Mouse (Mus musculus) urinary bladder, postnatal 36 days (tissue): ENCODE data around the gene Tmem132b.

Experiments used
- DNase-seq, 2 experiments: peaks; one replicate each; pipeline ENCODE4 v3.0.0; 2022; ENCODE audit warnings: low spot score in 2 of 2, mixed read lengths in 1 of 2

Gene Tmem132b

GRCm38 (mm10) chr5:125515006-125515405 is 16.6 kb upstream of the Tmem132b start:
- DNase-seq, result no peak

- no peak for DNase-seq
Measured at GRCm38 (mm10) chr5:125518640-125519039, 12.9 kb upstream of the Tmem132b start.

- DNase-seq, result no peak
Measured at GRCm38 (mm10) chr5:125520930-125521590, 10.5 kb upstream of the Tmem132b start.

- DNase-seq, result no peak
Measured at GRCm38 (mm10) chr5:125523361-125523760, 8.2 kb upstream of the Tmem132b start.

- DNase-seq, result no peak
Measured at GRCm38 (mm10) chr5:125525516-125525915, 6.1 kb upstream of the Tmem132b start.

GRCm38 (mm10) chr5:125526464-125526863 is 5.1 kb upstream of the Tmem132b start:
- DNase-seq, result no peak

- peak; percentile 57 to 58 for DNase-seq
Measured at GRCm38 (mm10) chr5:125529109-125529508, 2.5 kb upstream of the Tmem132b start.

GRCm38 (mm10) chr5:125532191-125532544 is 594 bp downstream of the Tmem132b start:
- no peak for DNase-seq

GRCm38 (mm10) chr5:125532545-125533224 is 1.1 kb downstream of the Tmem132b start:
- DNase-seq, result no peak

- DNase-seq, result no peak
Measured at GRCm38 (mm10) chr5:125533225-125533900, 1.8 kb downstream of the Tmem132b start.

- no peak for DNase-seq
Measured at GRCm38 (mm10) chr5:125534168-125534610, 2.6 kb downstream of the Tmem132b start.

- DNase-seq, result no peak
Measured at GRCm38 (mm10) chr5:125534611-125535324, 3.2 kb downstream of the Tmem132b start.

GRCm38 (mm10) chr5:125545090-125545489 is 13.5 kb downstream of the Tmem132b start:
- DNase-seq, result no peak

GRCm38 (mm10) chr5:125546293-125546692 is 14.7 kb downstream of the Tmem132b start:
- DNase-seq, result no peak

- no peak for DNase-seq
Measured at GRCm38 (mm10) chr5:125549750-125550489, 18.3 kb downstream of the Tmem132b start.

- DNase-seq, result no peak
Measured at GRCm38 (mm10) chr5:125555732-125556131, 24.2 kb downstream of the Tmem132b start.

- DNase-seq, result no peak
Measured at GRCm38 (mm10) chr5:125563492-125563891, 31.9 kb downstream of the Tmem132b start.

- no peak for DNase-seq
Measured at GRCm38 (mm10) chr5:125565725-125566124, 34.2 kb downstream of the Tmem132b start.

- no peak for DNase-seq
Measured at GRCm38 (mm10) chr5:125568457-125568856, 36.9 kb downstream of the Tmem132b start.

- no peak for DNase-seq
Measured at GRCm38 (mm10) chr5:125572011-125572410, 40.4 kb downstream of the Tmem132b start.

GRCm38 (mm10) chr5:125574886-125575285 is 43.3 kb downstream of the Tmem132b start:
- DNase-seq, result no peak
